Mouse (Mus musculus): ENCODE measurements around the gene Plxnc1. TPM values are rescaled to one million over a fixed set of nuclear protein-coding genes. Genes with fewer than 3 reads are reported as not detected.
A peak's percentile ranks its signal among the peaks of the same experiment; 100 is the strongest.

The Plxnc1 gene
- total and polyA plus RNA-seq, 2 experiments from 2014 or later = 12.9 to 78.5 TPM

GRCm38 (mm10) chr10:94962005-94962404, 17.4 kb upstream of the Plxnc1 start:
- Histone ChIP-seq H3K9ac (replicated peaks; ENCODE audit: low read length, poor library complexity, severe bottlenecking) (no peak overlapping the region), H3K27me3 (ENCODE audit: insufficient read depth, low read length) (no peaks in the 10 kb centered on the region), H3K4me2 (ENCODE audit: low read depth, low read length, poor library complexity, severe bottlenecking) (no peak overlapping the region), H3K27ac (ENCODE audit: low read depth, low read length) (no peak overlapping the region), H3K36me3 (ENCODE audit: insufficient read depth, low read length) (no peaks in the 10 kb centered on the region), H3K4me1 (ENCODE audit: insufficient read depth, low read length) (no peaks in the 10 kb centered on the region), H3K4me3 (ENCODE audit: low read depth, low read length) (no peak overlapping the region), H3K9me3 (ENCODE audit: low read length) (no peaks in the 10 kb centered on the region)
- ATAC-seq (ENCODE audit: low FRiP score) (peak; percentile 56; the same call in 1 of the 2 replicates), DNase-seq (ENCODE audit: low spot score) (no peak)
- TF ChIP-seq CTCF (IDR thresholded peaks at IDR 0.05) = no peak
- WGBS = 81% methylated on average over 10 of the region's 10 CpGs

- H3K27me3 ChIP-seq (ENCODE audit: insufficient read depth, low read length) = no peaks in the 10 kb centered on the region
- DNase-seq (ENCODE audit: low spot score) = no peak
- 77% methylated on average over 11 of the region's 11 CpGs for WGBS
- H3K4me1 ChIP-seq (ENCODE audit: insufficient read depth, low read length) = no peaks in the 10 kb centered on the region
- no peak overlapping the region for H3K9ac ChIP-seq (replicated peaks; ENCODE audit: low read length, poor library complexity, severe bottlenecking)
- H3K36me3 ChIP-seq (ENCODE audit: insufficient read depth, low read length) = no peaks in the 10 kb centered on the region
- H3K4me3 ChIP-seq (ENCODE audit: low read depth, low read length) = no peak overlapping the region
- TF ChIP-seq CTCF (IDR thresholded peaks at IDR 0.05) = no peak
- H3K27ac ChIP-seq (ENCODE audit: low read depth, low read length) = no peak overlapping the region
- no peaks in the 10 kb centered on the region for H3K9me3 ChIP-seq (ENCODE audit: low read length)
- ATAC-seq (ENCODE audit: low FRiP score) = no peak
- H3K4me2 ChIP-seq (ENCODE audit: low read depth, low read length, poor library complexity, severe bottlenecking) = no peak overlapping the region
Measured at GRCm38 (mm10) chr10:94961283-94961682, 16.6 kb upstream of the Plxnc1 start.

DNA sequence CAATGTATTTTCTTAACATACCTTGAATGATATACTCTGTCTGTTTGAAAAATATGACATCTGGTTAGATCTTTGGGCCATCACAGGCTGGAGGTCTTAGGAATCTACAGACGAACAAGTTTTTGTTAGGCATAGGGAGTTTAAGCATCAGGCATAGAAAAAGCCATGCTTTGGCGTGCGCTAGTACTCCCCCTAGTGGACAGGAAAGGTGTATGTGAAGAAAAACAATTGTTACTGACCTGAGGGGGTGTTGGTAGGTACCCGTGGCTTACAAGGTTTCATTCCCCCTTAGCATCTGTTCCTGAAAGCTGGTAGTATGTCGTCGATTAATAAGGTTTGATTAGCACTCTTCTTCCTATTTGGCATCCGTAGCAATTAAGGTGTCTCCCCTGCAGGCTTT, 13.7 kb upstream of the Plxnc1 start:
- no peak overlapping the region for H3K9ac ChIP-seq (replicated peaks; ENCODE audit: low read length, poor library complexity, severe bottlenecking)
- DNase-seq (ENCODE audit: low spot score) = peak; percentile 80
- H3K36me3 ChIP-seq (ENCODE audit: insufficient read depth, low read length) = no peaks in the 10 kb centered on the region
- WGBS = 6% methylated on average over 7 of the region's 7 CpGs
- H3K4me1 ChIP-seq (ENCODE audit: insufficient read depth, low read length) = no peaks in the 10 kb centered on the region
- no peak overlapping the region for H3K4me2 ChIP-seq (ENCODE audit: low read depth, low read length, poor library complexity, severe bottlenecking)
- no peak overlapping the region for H3K4me3 ChIP-seq (ENCODE audit: low read depth, low read length)
- H3K27me3 ChIP-seq (ENCODE audit: insufficient read depth, low read length) = no peaks in the 10 kb centered on the region
- H3K27ac ChIP-seq (ENCODE audit: low read depth, low read length) = no peak overlapping the region
- no peaks in the 10 kb centered on the region for H3K9me3 ChIP-seq (ENCODE audit: low read length)
- ATAC-seq (ENCODE audit: low FRiP score) = no peak
- peak; percentile 99 for TF ChIP-seq CTCF (IDR thresholded peaks at IDR 0.05)

GRCm38 (mm10) chr10:94957705-94958104, 13.1 kb upstream of the Plxnc1 start:
- Histone ChIP-seq H3K4me1 (ENCODE audit: insufficient read depth, low read length) (no peaks in the 10 kb centered on the region), H3K36me3 (ENCODE audit: insufficient read depth, low read length) (no peaks in the 10 kb centered on the region), H3K27me3 (ENCODE audit: insufficient read depth, low read length) (no peaks in the 10 kb centered on the region), H3K9ac (replicated peaks; ENCODE audit: low read length, poor library complexity, severe bottlenecking) (no peak overlapping the region), H3K9me3 (ENCODE audit: low read length) (no peaks in the 10 kb centered on the region), H3K27ac (ENCODE audit: low read depth, low read length) (no peak overlapping the region), H3K4me2 (ENCODE audit: low read depth, low read length, poor library complexity, severe bottlenecking) (no peak overlapping the region), H3K4me3 (ENCODE audit: low read depth, low read length) (no peak overlapping the region)
- 77% methylated on average over 7 of the region's 7 CpGs for WGBS
- no peak for TF ChIP-seq CTCF (IDR thresholded peaks at IDR 0.05)
- ATAC-seq (ENCODE audit: low FRiP score) = no peak
- no peak for DNase-seq (ENCODE audit: low spot score)

- WGBS = 74% methylated on average over 10 of the region's 10 CpGs
- H3K27me3 ChIP-seq (ENCODE audit: insufficient read depth, low read length) = no peaks in the 10 kb centered on the region
- DNase-seq (ENCODE audit: low spot score) (no peak), ATAC-seq (ENCODE audit: low FRiP score) (no peak)
- H3K36me3 ChIP-seq (ENCODE audit: insufficient read depth, low read length) = no peaks in the 10 kb centered on the region
- no peak overlapping the region for H3K4me3 ChIP-seq (ENCODE audit: low read depth, low read length)
- no peak overlapping the region for H3K4me2 ChIP-seq (ENCODE audit: low read depth, low read length, poor library complexity, severe bottlenecking)
- 0 out of 2 replicates have a peak, but pooled peaks cover 4% of the 10 kb centered on the region for H3K4me1 ChIP-seq (ENCODE audit: insufficient read depth, low read length)
- H3K27ac ChIP-seq (ENCODE audit: low read depth, low read length) = no peak overlapping the region
- no peak for TF ChIP-seq CTCF (IDR thresholded peaks at IDR 0.05)
- no peak overlapping the region for H3K9ac ChIP-seq (replicated peaks; ENCODE audit: low read length, poor library complexity, severe bottlenecking)
- no peaks in the 10 kb centered on the region for H3K9me3 ChIP-seq (ENCODE audit: low read length)
Measured at GRCm38 (mm10) chr10:94947915-94948675, 3.5 kb upstream of the Plxnc1 start.

DNA sequence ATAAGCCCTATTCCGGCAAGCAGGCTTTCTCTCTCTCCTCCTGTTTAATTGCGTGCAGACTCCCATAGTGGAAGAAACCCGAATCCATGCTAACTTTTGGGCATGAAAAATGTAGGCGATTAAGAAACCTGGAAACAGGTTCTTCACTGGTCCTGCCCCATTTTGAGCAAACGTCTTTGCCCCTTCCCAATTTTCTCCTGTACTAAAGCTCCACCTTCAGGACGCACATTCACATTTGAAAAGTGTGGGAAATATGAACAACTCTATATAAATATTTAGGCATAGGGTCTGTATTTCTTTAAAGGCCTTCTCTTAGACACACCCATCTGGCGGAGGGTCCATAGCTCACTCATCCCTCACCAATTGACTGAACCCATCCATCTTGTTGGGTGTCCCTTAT, 2.8 kb upstream of the Plxnc1 start:
- TF ChIP-seq CTCF (IDR thresholded peaks at IDR 0.05) = peak; percentile 69
- 61% methylated on average over 7 of the region's 7 CpGs for WGBS
- H3K27me3 ChIP-seq (ENCODE audit: insufficient read depth, low read length) = no peaks in the 10 kb centered on the region
- no peak overlapping the region for H3K4me3 ChIP-seq (ENCODE audit: low read depth, low read length)
- no peak overlapping the region for H3K4me2 ChIP-seq (ENCODE audit: low read depth, low read length, poor library complexity, severe bottlenecking)
- DNase-seq (ENCODE audit: low spot score) = peak; percentile 58
- H3K4me1 ChIP-seq (ENCODE audit: insufficient read depth, low read length) = 0 out of 2 replicates have a peak, but pooled peaks cover 4% of the 10 kb centered on the region
- no peak overlapping the region for H3K27ac ChIP-seq (ENCODE audit: low read depth, low read length)
- no peak overlapping the region for H3K9ac ChIP-seq (replicated peaks; ENCODE audit: low read length, poor library complexity, severe bottlenecking)
- ATAC-seq (ENCODE audit: low FRiP score) = no peak
- H3K9me3 ChIP-seq (ENCODE audit: low read length) = no peaks in the 10 kb centered on the region
- H3K36me3 ChIP-seq (ENCODE audit: insufficient read depth, low read length) = no peaks in the 10 kb centered on the region

Data from midbrain, postnatal 0 days (tissue).